Mouse (Mus musculus) thymus, postnatal 14 days (tissue): ENCODE results near the gene Vcp.
A peak's percentile ranks its signal among the peaks of the same experiment; 100 is the strongest.
"Not testable (repeated sequence)": the region's sequence is repeated elsewhere in the genome, so short reads cannot be mapped to it uniquely, and the experiment has no call there.

ENCODE experiments used
- DNase-seq: peaks from one replicate; pipeline ENCODE4 v3.0.0; 2021

The Vcp gene

GRCm38 (mm10) chr4:43029121-43029520 lies 28.8 kb upstream of the Vcp start:
- DNase-seq: no peak

DNA sequence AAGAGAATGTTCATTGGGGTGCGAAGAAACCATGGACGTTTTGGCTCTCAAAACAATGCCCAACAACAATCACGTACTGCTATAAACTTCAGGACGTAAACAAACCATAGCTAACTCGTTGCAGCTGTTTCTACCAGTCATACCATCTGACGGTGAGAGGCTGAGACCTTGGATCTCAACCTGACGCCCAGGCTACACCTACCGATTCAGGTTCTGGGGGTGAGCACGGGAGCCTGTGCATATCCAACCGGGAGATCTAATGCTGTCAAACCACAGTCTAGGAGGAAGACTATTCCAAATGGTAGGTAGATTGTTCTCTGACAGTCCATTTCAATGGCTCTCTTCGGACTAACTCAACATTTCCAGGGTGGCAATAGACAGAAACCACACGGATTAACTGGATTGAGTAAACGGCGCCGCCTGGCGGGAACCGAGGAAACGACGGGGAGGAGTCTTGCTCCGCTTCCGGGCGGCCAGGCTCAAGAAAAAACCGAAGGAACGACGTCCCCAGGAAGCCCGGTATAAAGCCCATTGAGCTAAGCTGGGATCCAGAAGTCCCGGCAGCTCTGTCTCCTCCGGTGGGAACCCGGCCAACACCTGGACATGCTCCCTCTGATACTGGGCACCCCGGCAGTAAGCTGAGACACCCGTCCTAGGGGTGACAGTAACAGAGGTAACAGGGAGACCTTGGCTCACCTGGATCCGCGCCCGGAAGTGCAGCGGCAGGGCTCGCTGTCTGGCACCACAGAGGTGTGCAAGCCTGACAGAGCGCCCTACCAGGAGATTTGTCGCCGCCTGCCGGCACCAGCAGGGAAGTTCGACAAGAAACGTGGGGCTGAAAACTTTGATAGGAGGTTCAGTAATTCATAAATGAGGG lies 25.0 kb upstream of the Vcp start, which contains the start of gene Pigo:
TSS of gene Pigo (minus strand) at position 736 of the 877 bp plus-strand sequence.
- peak; percentile 93 for DNase-seq

- DNase-seq: no peak
Observed at GRCm38 (mm10) chr4:43024673-43025072, 24.4 kb upstream of the Vcp start.

- no peak for DNase-seq
Observed at GRCm38 (mm10) chr4:43021341-43021740, 21.0 kb upstream of the Vcp start.

GRCm38 (mm10) chr4:43020876-43021275 lies 20.6 kb upstream of the Vcp start:
- no peak for DNase-seq

DNA sequence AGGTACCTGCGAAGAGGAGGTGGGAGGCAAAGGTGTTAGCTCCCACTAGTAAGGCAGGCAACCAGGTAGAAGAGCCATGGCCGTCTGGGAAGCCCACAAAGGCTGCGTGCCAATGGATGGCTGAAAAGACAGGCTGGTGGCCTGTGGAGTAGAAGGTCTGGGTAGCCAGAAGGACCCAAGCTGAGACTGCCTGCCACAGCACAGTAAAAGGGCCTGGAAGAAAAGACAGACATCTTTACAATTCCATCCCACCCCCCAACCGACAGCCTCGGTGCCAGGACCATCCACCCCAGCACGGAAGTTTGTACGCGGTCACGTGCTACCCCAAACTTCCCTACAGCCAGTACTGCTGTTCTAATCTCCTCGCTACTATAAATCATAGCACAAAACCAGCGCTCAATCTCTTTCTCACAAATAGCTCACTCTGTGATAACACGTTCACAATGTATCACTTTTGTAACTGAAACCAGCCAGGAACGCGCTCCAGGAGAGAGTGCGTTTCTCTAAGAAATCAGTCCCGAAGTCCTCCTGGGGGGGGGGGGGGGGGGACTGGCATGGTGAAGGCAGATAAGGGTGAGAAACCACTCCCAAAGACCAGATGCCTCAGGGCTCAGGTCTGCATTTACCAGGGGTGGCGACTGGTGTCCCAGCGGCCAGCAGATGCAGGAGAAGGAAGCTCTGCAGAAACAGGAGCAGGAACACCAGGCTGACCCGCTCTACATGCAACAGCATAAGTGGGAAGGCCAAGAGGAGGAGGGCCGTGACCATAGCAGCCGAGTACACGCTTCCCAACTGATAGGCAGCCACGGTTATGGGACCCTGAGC lies 19.5 kb upstream of the Vcp start:
- DNase-seq: no peak

DNA sequence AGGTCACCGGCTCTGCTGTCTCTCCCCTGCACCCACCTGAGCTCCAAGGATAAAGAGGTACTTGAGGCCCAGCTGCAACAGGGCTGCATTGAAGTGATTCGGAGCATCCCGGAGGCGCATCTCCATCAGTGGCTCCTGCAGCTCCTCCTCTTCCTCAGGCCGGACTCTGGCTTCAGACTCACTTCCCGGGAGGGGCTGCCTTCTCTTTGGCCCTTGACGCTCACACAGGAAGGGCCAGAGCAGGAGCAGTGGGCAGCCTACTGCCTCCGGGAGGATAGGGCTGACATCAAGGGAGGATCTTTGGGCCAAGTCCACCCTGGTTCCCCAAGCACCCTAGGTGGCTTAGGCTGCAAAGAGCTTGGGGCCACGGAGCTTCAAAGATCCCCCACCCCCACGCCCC lies 18.9 kb upstream of the Vcp start:
- no peak for DNase-seq

GRCm38 (mm10) chr4:43018156-43018555 lies 17.8 kb upstream of the Vcp start:
- DNase-seq: no peak

GRCm38 (mm10) chr4:43012091-43012490 lies 11.8 kb upstream of the Vcp start:
- DNase-seq: no peak

DNA sequence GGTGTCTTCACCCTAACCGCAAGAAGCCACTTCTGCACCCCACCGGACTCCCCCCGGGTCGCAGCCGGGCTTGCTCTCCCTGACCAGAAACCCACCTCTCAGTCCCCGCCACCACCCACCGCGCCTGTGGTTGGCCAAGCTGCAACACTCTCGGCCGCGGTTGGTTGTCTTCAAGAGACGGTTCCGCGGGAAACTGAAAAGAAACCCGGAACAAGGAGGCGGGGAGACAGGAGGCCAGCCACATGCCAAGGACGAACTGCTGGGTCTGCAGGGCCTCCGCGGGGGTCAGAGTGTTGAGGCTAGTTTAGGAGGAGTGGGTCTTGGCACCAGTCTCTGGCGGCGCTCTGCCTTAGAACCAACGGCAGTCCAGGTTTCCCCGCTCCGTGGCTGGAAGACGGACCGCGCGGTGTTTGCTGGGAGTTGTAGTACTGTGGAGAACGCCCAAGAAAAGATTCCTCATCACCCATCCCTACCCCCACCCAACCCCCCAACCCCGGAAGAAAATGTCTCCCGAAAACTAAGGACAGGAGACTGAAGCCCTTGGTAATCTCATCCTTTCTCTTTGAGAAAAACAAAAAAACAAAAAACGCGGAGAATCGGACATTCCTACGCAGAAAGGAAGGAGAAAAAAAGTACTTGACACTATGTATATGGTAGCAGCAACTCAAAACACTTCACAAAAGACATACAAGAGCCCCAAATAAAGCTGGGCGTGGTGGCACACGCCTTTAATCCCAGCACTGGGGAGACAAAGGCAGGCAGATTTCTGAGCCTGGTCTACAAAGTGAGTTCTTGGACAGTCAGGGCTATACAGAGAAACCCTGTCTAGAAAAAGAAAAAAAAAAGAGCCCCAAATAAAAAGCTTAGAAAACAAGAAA lies 10.1 kb upstream of the Vcp start, which contains the start of gene Fancg:
TSS of gene Fancg (minus strand) at position 346 of the 878 bp plus-strand sequence.
- DNase-seq: peak; percentile 89

DNA sequence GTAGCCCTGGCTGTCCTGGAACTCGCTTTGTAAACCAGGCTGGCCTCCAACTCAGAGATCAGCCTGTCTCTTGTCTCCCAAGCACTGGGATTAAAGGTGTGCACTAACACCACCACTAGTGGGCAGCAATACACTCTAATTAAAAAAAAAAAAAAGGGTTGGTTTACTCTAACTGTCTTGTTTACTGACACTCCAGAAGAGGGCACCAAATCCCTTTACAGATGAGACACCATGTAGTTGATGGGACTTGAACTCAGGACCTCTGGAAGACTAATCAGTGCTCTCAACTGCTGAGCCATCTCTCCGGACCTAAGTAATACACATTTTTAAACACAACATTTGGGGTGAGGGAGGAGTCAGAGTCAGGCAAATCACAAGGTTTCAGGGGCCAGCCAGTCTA lies 5.5 kb upstream of the Vcp start:
- peak; percentile 65 for DNase-seq

DNA sequence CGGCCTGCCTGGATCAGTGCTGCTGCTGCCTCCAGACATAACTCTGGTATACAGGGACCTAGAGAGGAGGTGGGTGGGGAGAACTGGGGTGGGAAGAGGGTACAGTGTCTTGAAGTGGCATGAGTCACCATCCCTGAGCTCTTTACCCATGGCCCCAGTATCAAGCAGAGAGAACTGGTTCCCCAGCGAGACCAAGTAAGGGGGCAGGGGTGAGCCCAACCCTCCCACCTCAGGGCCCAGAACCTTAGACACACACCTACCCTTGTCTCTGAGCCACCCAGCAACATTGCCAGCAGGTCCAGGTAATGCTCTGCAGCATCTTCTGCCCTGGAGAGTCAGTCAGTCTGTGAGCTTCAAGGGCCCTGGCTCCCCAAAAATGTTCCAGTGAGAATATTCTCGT lies 4.6 kb upstream of the Vcp start:
- no peak for DNase-seq

GRCm38 (mm10) chr4:43002756-43003439 lies 2.6 kb upstream of the Vcp start:
- DNase-seq: no peak

- DNase-seq: no peak
Observed at GRCm38 (mm10) chr4:43001272-43001671, 965 bp upstream of the Vcp start.

- peak; percentile 76 for DNase-seq
Observed at GRCm38 (mm10) chr4:42999451-43000140, 711 bp downstream of the Vcp start.

DNA sequence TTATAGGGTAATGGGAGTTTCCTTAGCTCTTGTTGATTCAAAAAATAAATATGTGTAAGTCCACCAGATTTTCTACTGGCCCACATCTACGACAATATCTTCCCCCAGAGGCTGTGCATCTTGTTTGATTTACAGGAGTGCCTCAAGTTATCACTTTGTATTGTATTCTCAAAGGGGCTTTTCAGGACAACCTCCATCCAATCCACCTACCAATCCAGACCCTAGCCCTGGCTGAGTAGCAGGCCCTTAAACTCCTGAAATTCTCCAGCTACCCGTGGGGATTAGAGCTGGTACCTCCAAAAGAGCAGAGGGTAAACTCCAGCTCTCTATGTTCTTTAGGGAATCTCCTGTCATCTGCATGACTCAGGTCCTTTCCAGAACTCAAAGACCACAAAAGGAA lies 2.3 kb downstream of the Vcp start:
- DNase-seq: no peak

GRCm38 (mm10) chr4:42988296-42988695 lies 12.0 kb downstream of the Vcp start:
- DNase-seq: no peak

GRCm38 (mm10) chr4:42980467-42980866 lies 19.8 kb downstream of the Vcp start:
- not testable (repeated sequence) for DNase-seq

GRCm38 (mm10) chr4:42978062-42978461 lies 22.2 kb downstream of the Vcp start:
- no peak for DNase-seq

GRCm38 (mm10) chr4:42973868-42974267 lies 26.4 kb downstream of the Vcp start:
- no peak for DNase-seq

DNA sequence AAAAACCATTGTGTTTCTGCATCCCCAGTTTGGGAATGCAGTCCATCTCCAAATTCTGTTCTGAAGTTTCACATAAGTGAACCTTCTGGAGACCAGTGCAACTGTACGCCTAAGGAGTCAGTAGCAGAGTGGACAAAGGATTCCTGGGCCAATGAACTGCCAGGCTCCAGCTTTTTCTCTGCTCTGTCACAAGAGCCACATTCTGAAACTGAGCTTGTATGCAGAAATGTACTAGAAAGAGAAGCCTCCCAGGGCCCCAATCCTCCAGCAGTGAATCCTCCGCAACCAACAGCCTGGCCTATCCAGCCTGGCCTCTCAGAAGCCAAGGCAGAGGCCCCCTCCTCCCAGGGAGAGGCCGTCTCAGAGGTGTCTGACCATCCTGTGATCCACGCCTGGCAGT lies 27.4 kb downstream of the Vcp start:
- no peak for DNase-seq

DNA sequence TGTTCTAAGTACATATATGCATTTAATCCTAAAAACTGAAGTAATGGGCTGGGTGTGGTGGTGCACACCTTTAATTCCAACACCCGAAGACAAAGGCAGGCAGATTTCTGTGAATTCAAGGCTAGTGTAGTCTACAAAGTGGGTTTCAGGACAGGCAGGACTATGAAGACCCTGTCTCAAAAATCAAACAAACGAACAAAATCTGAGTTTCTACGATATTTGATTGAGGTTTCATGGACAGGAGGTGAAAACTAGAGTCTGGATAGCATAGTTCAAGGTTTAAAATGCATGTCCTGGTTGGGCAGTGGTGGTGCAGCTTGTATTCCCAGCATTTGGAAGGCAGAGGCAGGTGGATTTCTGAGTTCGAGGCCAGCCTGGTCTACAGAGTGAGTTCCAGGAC lies 31.0 kb downstream of the Vcp start, which contains the start of gene 1700022I11Rik:
TSS of gene 1700022I11Rik (plus strand) at position 301 of the 400 bp plus-strand sequence.
- DNase-seq: no peak
